Mouse (Mus musculus): ENCODE measurements around the gene Naa40. TPM values are rescaled to one million over a fixed set of nuclear protein-coding genes. Genes with fewer than 3 reads are reported as not detected.

The Naa40 gene
- polyA plus RNA-seq, 1 experiment from 2014 or later: 44.8 TPM

Other genes starting within 250 kb of the Naa40 start
- 12.1 and 12.7 TPM in 2 replicates for gene Dnajc4, start 248.6 kb downstream of the Naa40 start, polyA plus RNA-seq (2016; fragmentation: Nextera tagmentation; extraction: Ambion mirVana)
- gene Nudt22, start 245.1 kb downstream of the Naa40 start, polyA plus RNA-seq (2016; fragmentation: Nextera tagmentation; extraction: Ambion mirVana): 10.0 and 11.9 TPM in 2 replicates
- gene Trpt1, start 245.1 kb downstream of the Naa40 start, polyA plus RNA-seq (2016; fragmentation: Nextera tagmentation; extraction: Ambion mirVana): 2.2 and 2.5 TPM in 2 replicates
- gene Fermt3, start 221.7 kb downstream of the Naa40 start, polyA plus RNA-seq (2016; fragmentation: Nextera tagmentation; extraction: Ambion mirVana): 135 and 147 TPM in 2 replicates
- gene Stip1, start 201.2 kb downstream of the Naa40 start, polyA plus RNA-seq (2016; fragmentation: Nextera tagmentation; extraction: Ambion mirVana): 218 and 230 TPM in 2 replicates
- 6.4 and 7.6 TPM in 2 replicates for gene Macrod1, start 184.4 kb downstream of the Naa40 start, polyA plus RNA-seq (2016; fragmentation: Nextera tagmentation; extraction: Ambion mirVana)
- gene Flrt1, start 135.5 kb downstream of the Naa40 start, polyA plus RNA-seq (2016; fragmentation: Nextera tagmentation; extraction: Ambion mirVana): 0.23 TPM in 2 replicates
- 85.0 and 85.2 TPM in 2 replicates for gene Otub1, start 34.9 kb downstream of the Naa40 start, polyA plus RNA-seq (2016; fragmentation: Nextera tagmentation; extraction: Ambion mirVana)
- gene Cox8a, start 23.6 kb downstream of the Naa40 start, polyA plus RNA-seq (2016; fragmentation: Nextera tagmentation; extraction: Ambion mirVana): 915 and 936 TPM in 2 replicates
- gene Rcor2, start 26.1 kb upstream of the Naa40 start, polyA plus RNA-seq (2016; fragmentation: Nextera tagmentation; extraction: Ambion mirVana): 4.0 and 5.1 TPM in 2 replicates
- gene Mark2, start 100.7 kb upstream of the Naa40 start, polyA plus RNA-seq (2016; fragmentation: Nextera tagmentation; extraction: Ambion mirVana): 41.3 and 42.0 TPM in 2 replicates
- gene Spindoc, start 141.8 kb upstream of the Naa40 start, polyA plus RNA-seq (2016; fragmentation: Nextera tagmentation; extraction: Ambion mirVana): 10.3 and 10.8 TPM in 2 replicates
- gene 2700081O15Rik, start 176.4 kb upstream of the Naa40 start, polyA plus RNA-seq (2016; fragmentation: Nextera tagmentation; extraction: Ambion mirVana): 1.9 TPM in 2 replicates
- gene Rtn3, start 242.1 kb upstream of the Naa40 start, polyA plus RNA-seq (2016; fragmentation: Nextera tagmentation; extraction: Ambion mirVana): 83.1 and 84.6 TPM in 2 replicates

Data from liver, embryonic 12.5 days (tissue).